Mouse (Mus musculus) olfactory bulb, adult 2 months (tissue): Measurements from ENCODE around the gene Atp5g3. TPM values are rescaled to one million over a fixed set of nuclear protein-coding genes. Genes with fewer than 3 reads are reported as not detected.

Experiments used
- H3K27ac ChIP-seq: fragments of 200-500 bp; 2 replicates; pipeline ENCODE4 v1.5.1; 2012; ENCODE audit warnings: low read depth, low read length; ENCODE audit not compliant: insufficient read depth
- H3K4me1 ChIP-seq: fragments of 200-500 bp; 2 replicates; pipeline ENCODE4 v1.6.1; 2012; ENCODE audit warnings: low read length; ENCODE audit not compliant: control insufficient read depth, insufficient read depth
- H3K4me3 ChIP-seq: fragments of 200-500 bp; 2 replicates; pipeline ENCODE4 v1.5.1; 2012; ENCODE audit warnings: mild to moderate bottlenecking, low read depth, low read length, moderate library complexity; ENCODE audit not compliant: insufficient read depth
- CTCF ChIP-seq: fragments of 200-500 bp; IDR thresholded peaks from 2 replicates; pipeline ENCODE4 v1.5.1; 2012; ENCODE audit warnings: low read depth, mild to moderate bottlenecking, low read length, moderate library complexity; ENCODE audit not compliant: insufficient read depth
- POLR2A ChIP-seq: fragments of 200-500 bp; IDR thresholded peaks from 2 replicates; pipeline ENCODE4 v1.6.1; 2012; ENCODE audit warnings: mild to moderate bottlenecking, low read depth, low read length, moderate library complexity; ENCODE audit not compliant: insufficient read depth
- WGBS: fragments of 180-500 bp; shearing (Covaris S2); methylation state at CpG from one replicate; pipeline ENCODE4 v1.1.7; 2018; 5-methylcytosine and 5-hydroxymethylcytosine counted together
- polyA plus RNA-seq: library from polyadenylated mRNA; stranded (reverse); fragments of >200 nt; gene quantifications from 2 replicates; pipeline ENCODE4 v1.2.4, GENCODE M21; 2012; ENCODE audit warnings: low replicate concordance; ENCODE audit not compliant: missing spikeins, insufficient read depth, insufficient read length

Atp5g3 gene
- polyA plus RNA-seq, 1 experiment = not detected

DNA sequence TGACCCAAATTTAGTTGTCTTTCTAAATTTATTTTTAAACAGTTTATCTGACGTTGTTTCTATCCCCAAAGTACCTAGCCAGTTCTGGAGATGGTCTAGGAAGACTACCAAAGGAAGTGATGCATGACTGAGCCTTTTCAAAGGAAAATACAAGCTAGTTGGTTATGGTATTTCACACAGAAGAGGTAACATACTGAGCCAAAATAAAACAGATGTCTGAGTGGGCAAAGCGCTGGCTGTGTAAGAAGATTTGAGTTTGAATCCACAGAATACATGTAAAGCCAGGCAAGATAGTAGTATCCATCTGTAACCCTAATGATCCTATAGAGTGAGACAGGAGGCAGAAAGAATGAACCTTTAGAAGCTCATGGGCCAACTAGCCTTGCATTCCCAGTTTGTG lies 33.2 kb downstream of the Atp5g3 start:
- no peaks in the 10 kb centered on the region for H3K4me1 ChIP-seq
- 86% methylated on average over 2 of the region's 2 CpGs for WGBS
- no peak for TF ChIP-seq CTCF
- no peak for TF ChIP-seq POLR2A
- no peak overlapping the region for H3K27ac ChIP-seq
- H3K4me3 ChIP-seq = no peak overlapping the region

DNA sequence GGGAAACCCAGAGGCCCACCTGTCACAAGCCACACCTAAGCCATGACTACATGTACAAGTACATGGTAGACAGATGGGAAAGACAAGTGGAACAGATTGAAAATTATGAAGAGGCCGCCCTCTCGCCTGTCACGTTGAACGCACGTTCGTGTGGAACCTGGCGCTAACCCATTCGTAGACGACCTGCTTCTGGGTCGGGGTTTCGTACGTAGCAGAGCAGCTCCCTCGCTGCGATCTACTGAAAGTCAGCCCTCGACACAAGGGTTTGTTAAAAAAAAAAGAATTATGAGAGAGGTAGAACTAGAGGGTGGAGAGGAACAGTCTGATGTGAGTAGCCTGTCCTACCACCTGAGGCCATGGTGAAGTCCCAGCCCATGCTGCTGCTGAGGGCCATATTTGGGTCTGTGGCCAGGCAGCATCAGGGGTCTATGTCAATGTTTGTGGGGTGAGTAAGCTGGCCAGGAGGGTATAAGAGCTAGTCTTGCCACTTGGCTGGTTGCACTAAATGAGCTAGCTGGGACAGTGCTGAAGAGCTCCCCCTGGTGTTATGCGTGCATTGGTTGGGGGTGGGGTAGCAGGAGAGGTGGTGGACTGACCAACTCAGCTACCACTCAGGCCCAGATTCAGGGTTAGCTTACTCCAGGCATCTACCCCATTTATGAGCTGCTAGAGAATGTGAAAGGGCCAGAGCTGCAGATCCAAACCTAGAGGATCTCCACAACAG lies 43.2 kb downstream of the Atp5g3 start:
- WGBS = 86% methylated on average over 16 of the region's 16 CpGs
- no peak overlapping the region for H3K27ac ChIP-seq
- TF ChIP-seq CTCF (no peak), POLR2A (no peak)
- H3K4me1 ChIP-seq = 0 out of 2 replicates have a peak, but pooled peaks cover 2% of the 10 kb centered on the region
- no peak overlapping the region for H3K4me3 ChIP-seq

GRCm38 (mm10) chr2:73860046-73860624 lies 51.0 kb downstream of the Atp5g3 start:
- Histone ChIP-seq H3K27ac (no peak overlapping the region), H3K4me3 (no peak overlapping the region), H3K4me1 (no peaks in the 10 kb centered on the region)
- no peak for TF ChIP-seq CTCF
- TF ChIP-seq POLR2A = no peak
- 89% methylated on average over 4 of the region's 4 CpGs for WGBS

Other genes starting within 250 kb of the Atp5g3 start
- not detected in 2 replicates for gene Chn1, start 136.0 kb downstream of the Atp5g3 start, polyA plus RNA-seq
- 176 and 185 TPM in 2 replicates for gene Atf2, start 18.7 kb downstream of the Atp5g3 start, polyA plus RNA-seq